Mouse (Mus musculus): ENCODE data around the gene Tmem150c. TPM values are rescaled to one million over a fixed set of nuclear protein-coding genes. Genes with fewer than 3 reads are reported as not detected.

Gene Tmem150c
- polyA plus RNA-seq, 1 experiment from 2014 or later = 4.5 TPM

- DNase-seq (ENCODE audit: low spot score) (peak; percentile 98), ATAC-seq (ENCODE audit: insufficient read depth, low FRiP score, low TSS enrichment) (peak; percentile 71)
- Histone ChIP-seq H3K9me3 (ENCODE audit: control insufficient read depth, low read length) (no peaks in the 10 kb centered on the region), H3K9ac (ENCODE audit: low read length) (peak overlapping the region; percentile 100), H3K4me3 (ENCODE audit: low read depth, low read length) (peak overlapping the region; percentile 100), H3K36me3 (ENCODE audit: control insufficient read depth, insufficient read depth, low read length) (peaks cover 8% of the 10 kb centered on the region), H3K27me3 (ENCODE audit: control insufficient read depth, insufficient read depth, low read length) (no peaks in the 10 kb centered on the region), H3K27ac (ENCODE audit: low read depth, low read length) (peak overlapping the region; percentile 96), H3K4me1 (ENCODE audit: control insufficient read depth, insufficient read depth, low read length) (peaks cover 15% of the 10 kb centered on the region), H3K4me2 (ENCODE audit: low read depth) (peak overlapping the region; percentile 96)
- under 1% methylated on average over 107 of the region's 113 CpGs for WGBS
Measured at GRCm38 (mm10) chr5:100038714-100039601, 120.7 kb downstream of the Tmem150c start.

DNA sequence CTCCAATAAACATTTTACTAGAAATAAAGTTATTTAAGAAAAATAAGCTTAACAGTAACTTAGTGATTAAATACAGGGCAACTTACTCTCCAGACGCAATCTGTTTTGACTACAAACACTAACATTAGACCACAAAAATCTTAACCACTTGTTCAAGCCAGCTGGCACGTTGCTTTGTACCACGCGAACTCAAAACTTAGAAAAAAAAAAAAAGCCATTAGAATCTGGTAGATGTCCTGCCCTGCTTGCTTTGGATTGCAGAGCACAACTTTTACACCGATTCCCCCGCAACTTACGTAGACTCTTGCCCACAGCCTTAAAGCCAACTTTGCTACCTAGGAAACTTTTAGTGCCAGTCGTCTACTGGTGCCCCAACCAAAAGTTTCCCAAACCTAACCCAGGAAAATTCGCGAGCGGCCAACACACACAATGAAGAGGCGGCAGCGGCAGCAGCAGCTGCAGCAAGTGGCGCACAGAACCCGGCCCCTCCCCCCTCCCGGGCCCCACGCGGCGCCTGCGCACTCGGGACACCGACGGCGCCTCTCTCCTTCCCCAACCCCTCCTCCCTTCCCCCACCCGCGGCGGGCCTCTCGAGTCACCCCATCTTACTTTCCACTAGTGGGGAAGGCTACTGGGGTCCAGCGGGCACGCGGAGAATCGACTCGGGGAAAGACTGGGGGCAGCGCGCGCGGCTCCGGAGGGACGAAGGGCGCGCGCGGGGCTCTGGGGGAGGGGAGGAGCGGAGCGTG, 121.5 kb downstream of the Tmem150c start:
- Histone ChIP-seq H3K27ac (ENCODE audit: low read depth, low read length) (peak overlapping the region; percentile 94), H3K9ac (ENCODE audit: low read length) (peak overlapping the region; percentile 100), H3K9me3 (ENCODE audit: control insufficient read depth, low read length) (no peaks in the 10 kb centered on the region), H3K27me3 (ENCODE audit: control insufficient read depth, insufficient read depth, low read length) (no peaks in the 10 kb centered on the region), H3K4me1 (ENCODE audit: control insufficient read depth, insufficient read depth, low read length) (peaks cover 15% of the 10 kb centered on the region), H3K36me3 (ENCODE audit: control insufficient read depth, insufficient read depth, low read length) (peaks cover 8% of the 10 kb centered on the region), H3K4me3 (ENCODE audit: low read depth, low read length) (peak overlapping the region; percentile 100), H3K4me2 (ENCODE audit: low read depth) (peak overlapping the region; percentile 96)
- WGBS = under 1% methylated on average over 45 of the region's 45 CpGs
- ATAC-seq (ENCODE audit: insufficient read depth, low FRiP score, low TSS enrichment) (peak; percentile 18), DNase-seq (ENCODE audit: low spot score) (peak; percentile 92)

DNA sequence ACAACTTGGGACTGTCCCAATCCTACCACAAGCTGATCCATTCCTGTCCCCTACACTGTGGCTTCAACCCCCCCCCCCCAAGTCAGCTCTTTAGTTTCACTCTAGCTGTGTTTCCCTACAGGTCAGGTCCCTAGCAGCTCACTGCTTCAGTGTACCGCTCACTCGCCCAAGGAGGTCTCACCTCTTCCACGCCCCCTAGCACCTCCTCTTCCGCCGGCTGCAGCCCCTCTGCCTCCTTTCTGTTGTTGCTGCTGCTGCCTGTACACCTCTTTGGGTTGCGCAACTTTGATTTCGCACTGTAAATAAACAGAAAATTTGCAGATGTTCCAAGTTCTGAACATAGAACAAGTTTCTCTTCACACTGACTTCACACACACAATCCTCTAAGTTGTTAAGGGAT, 122.9 kb downstream of the Tmem150c start:
- Histone ChIP-seq H3K9me3 (ENCODE audit: control insufficient read depth, low read length) (no peaks in the 10 kb centered on the region), H3K27me3 (ENCODE audit: control insufficient read depth, insufficient read depth, low read length) (no peaks in the 10 kb centered on the region), H3K4me2 (ENCODE audit: low read depth) (peak overlapping the region; percentile 96), H3K4me3 (ENCODE audit: low read depth, low read length) (peak overlapping the region; percentile 100), H3K4me1 (ENCODE audit: control insufficient read depth, insufficient read depth, low read length) (peaks cover 15% of the 10 kb centered on the region), H3K27ac (ENCODE audit: low read depth, low read length) (no peak overlapping the region), H3K9ac (ENCODE audit: low read length) (peak overlapping the region; percentile 26; the same call in 1 of the 2 replicates), H3K36me3 (ENCODE audit: control insufficient read depth, insufficient read depth, low read length) (peaks cover 12% of the 10 kb centered on the region)
- no peak for ATAC-seq (ENCODE audit: insufficient read depth, low FRiP score, low TSS enrichment)
- no peak for DNase-seq (ENCODE audit: low spot score)
- WGBS = 36% methylated on average over 7 of the region's 7 CpGs

GRCm38 (mm10) chr5:100035950-100036349, 123.7 kb downstream of the Tmem150c start:
- H3K4me1 ChIP-seq (ENCODE audit: control insufficient read depth, insufficient read depth, low read length) = peaks cover 15% of the 10 kb centered on the region
- no peak overlapping the region for H3K9ac ChIP-seq (ENCODE audit: low read length)
- WGBS = 60% methylated on average over 7 of the region's 7 CpGs
- peak overlapping the region; percentile 96; the same call in 1 of the 2 replicates for H3K4me2 ChIP-seq (ENCODE audit: low read depth)
- H3K36me3 ChIP-seq (ENCODE audit: control insufficient read depth, insufficient read depth, low read length) = peaks cover 12% of the 10 kb centered on the region
- no peaks in the 10 kb centered on the region for H3K9me3 ChIP-seq (ENCODE audit: control insufficient read depth, low read length)
- DNase-seq (ENCODE audit: low spot score) (no peak), ATAC-seq (ENCODE audit: insufficient read depth, low FRiP score, low TSS enrichment) (no peak)
- H3K27ac ChIP-seq (ENCODE audit: low read depth, low read length) = no peak overlapping the region
- H3K4me3 ChIP-seq (ENCODE audit: low read depth, low read length) = peak overlapping the region; percentile 100; the same call in 1 of the 2 replicates
- no peaks in the 10 kb centered on the region for H3K27me3 ChIP-seq (ENCODE audit: control insufficient read depth, insufficient read depth, low read length)

DNA sequence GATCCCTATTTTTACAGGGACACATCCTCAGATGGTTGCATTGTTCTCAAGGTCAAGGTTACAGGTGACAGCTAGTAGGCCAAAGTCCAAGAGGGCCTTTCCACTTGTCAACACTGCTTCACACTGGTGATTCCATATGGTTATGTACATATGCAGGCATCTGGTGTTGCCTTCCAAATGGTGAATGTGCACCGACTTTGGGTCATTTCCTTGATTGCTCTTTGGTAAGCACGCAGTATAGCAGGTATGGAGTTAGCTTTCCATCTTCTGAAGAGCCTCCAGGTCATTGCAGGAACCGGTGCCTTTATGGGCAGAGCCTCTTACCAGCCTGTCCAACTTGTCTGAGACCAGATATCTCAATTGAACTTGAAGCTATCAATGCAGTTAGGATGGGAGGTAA, 127.0 kb downstream of the Tmem150c start:
- ATAC-seq (ENCODE audit: insufficient read depth, low FRiP score, low TSS enrichment) = 0 out of 2 replicates have a peak, but pooled peaks have one; percentile 39
- H3K4me3 ChIP-seq (ENCODE audit: low read depth, low read length) = no peak overlapping the region
- H3K9ac ChIP-seq (ENCODE audit: low read length) = no peak overlapping the region
- no peak overlapping the region for H3K4me2 ChIP-seq (ENCODE audit: low read depth)
- 82% methylated on average over 3 of the region's 3 CpGs for WGBS
- no peaks in the 10 kb centered on the region for H3K9me3 ChIP-seq (ENCODE audit: control insufficient read depth, low read length)
- H3K27me3 ChIP-seq (ENCODE audit: control insufficient read depth, insufficient read depth, low read length) = no peaks in the 10 kb centered on the region
- DNase-seq (ENCODE audit: low spot score) = no peak
- H3K27ac ChIP-seq (ENCODE audit: low read depth, low read length) = no peak overlapping the region
- H3K4me1 ChIP-seq (ENCODE audit: control insufficient read depth, insufficient read depth, low read length) = peaks cover 12% of the 10 kb centered on the region
- H3K36me3 ChIP-seq (ENCODE audit: control insufficient read depth, insufficient read depth, low read length) = peaks cover 12% of the 10 kb centered on the region

DNA sequence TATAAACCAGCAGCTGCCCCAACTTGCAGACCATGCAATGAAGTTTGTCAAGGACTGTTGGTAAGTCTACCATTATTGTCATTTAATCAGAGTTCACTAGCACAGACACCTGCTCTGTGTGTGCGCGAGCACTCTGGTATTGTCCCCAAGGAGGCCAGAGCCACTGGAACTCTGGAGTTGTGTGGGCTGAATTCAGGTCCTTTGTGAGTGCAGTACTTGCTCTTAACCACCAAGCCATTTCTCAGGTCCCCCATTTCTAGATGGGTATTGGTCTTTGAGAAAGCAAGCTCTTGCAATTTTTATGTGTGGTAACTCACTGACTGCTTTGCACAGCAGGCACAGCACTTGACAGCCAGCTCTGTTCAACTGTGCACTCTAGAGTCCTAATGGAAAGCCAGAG, 127.5 kb downstream of the Tmem150c start:
- Histone ChIP-seq H3K27me3 (ENCODE audit: control insufficient read depth, insufficient read depth, low read length) (no peaks in the 10 kb centered on the region), H3K27ac (ENCODE audit: low read depth, low read length) (no peak overlapping the region), H3K4me1 (ENCODE audit: control insufficient read depth, insufficient read depth, low read length) (peaks cover 12% of the 10 kb centered on the region), H3K9ac (ENCODE audit: low read length) (no peak overlapping the region), H3K36me3 (ENCODE audit: control insufficient read depth, insufficient read depth, low read length) (peaks cover 12% of the 10 kb centered on the region), H3K9me3 (ENCODE audit: control insufficient read depth, low read length) (no peaks in the 10 kb centered on the region), H3K4me2 (ENCODE audit: low read depth) (no peak overlapping the region), H3K4me3 (ENCODE audit: low read depth, low read length) (no peak overlapping the region)
- 91% methylated on average over 2 of the region's 2 CpGs for WGBS
- no peak for DNase-seq (ENCODE audit: low spot score)
- ATAC-seq (ENCODE audit: insufficient read depth, low FRiP score, low TSS enrichment) = peak; percentile 52

GRCm38 (mm10) chr5:100030069-100030468, 129.5 kb downstream of the Tmem150c start:
- no peak overlapping the region for H3K4me3 ChIP-seq (ENCODE audit: low read depth, low read length)
- no peak for DNase-seq (ENCODE audit: low spot score)
- peaks cover 6% of the 10 kb centered on the region for H3K36me3 ChIP-seq (ENCODE audit: control insufficient read depth, insufficient read depth, low read length)
- no peak overlapping the region for H3K4me2 ChIP-seq (ENCODE audit: low read depth)
- no peak overlapping the region for H3K27ac ChIP-seq (ENCODE audit: low read depth, low read length)
- 61% methylated on average over 6 of the region's 6 CpGs for WGBS
- 0 out of 2 replicates have a peak, but pooled peaks have one; percentile 11 for ATAC-seq (ENCODE audit: insufficient read depth, low FRiP score, low TSS enrichment)
- no peaks in the 10 kb centered on the region for H3K9me3 ChIP-seq (ENCODE audit: control insufficient read depth, low read length)
- no peak overlapping the region for H3K9ac ChIP-seq (ENCODE audit: low read length)
- H3K4me1 ChIP-seq (ENCODE audit: control insufficient read depth, insufficient read depth, low read length) = no peaks in the 10 kb centered on the region
- H3K27me3 ChIP-seq (ENCODE audit: control insufficient read depth, insufficient read depth, low read length) = no peaks in the 10 kb centered on the region

Data from neural tube, embryonic 11.5 days (tissue).